Mouse (Mus musculus) G1E-ER4 (cell line): ENCODE measurements around the gene Litaf. TPM values are rescaled to one million over a fixed set of nuclear protein-coding genes. Genes with fewer than 3 reads are reported as not detected.

ENCODE experiments used
- GATA1 ChIP-seq: IDR thresholded peaks from one replicate; pipeline ENCODE4 v1.8.0; 2012; ENCODE audit warnings: low read length, inconsistent platforms
- polyA plus RNA-seq: library from polyadenylated mRNA; stranded (reverse); fragments of >175 nt; gene quantifications from 2 replicates; pipeline ENCODE4 v1.2.3, GENCODE M21; 2012

The Litaf gene
- polyA plus RNA-seq, 1 experiment, result 0.10 TPM

DNA sequence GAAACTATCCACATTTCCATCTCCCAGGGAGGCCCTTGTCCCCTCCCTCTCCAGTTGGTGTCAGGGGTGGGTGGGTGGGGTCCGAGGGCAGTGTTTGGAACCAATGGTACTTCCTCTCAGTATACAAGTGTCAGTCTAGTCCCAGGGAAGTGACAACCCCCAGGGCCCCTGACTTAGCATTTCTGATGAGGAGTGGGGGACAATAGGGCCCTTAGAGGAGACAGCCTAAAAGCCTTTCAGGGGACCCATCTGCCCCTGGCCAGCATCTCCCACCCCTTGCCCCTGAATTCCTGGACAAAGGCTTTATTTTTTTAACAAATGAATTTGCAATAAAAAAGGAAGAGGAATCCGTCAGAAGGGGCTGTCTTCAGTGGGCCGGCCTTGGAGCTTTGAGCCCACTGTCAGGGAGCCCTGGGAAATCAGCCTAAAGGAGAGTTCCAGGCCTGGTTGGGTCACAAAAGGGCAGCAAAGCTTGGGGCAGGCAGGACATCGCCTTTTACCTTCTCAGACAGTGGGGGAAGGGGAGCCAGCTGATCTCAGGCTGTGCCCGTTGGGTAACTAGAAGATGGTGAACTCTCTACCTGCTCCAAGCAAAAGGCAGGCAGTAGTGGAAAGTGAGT, 129.1 kb downstream of the Litaf start:
- TF ChIP-seq GATA1, result no peak

DNA sequence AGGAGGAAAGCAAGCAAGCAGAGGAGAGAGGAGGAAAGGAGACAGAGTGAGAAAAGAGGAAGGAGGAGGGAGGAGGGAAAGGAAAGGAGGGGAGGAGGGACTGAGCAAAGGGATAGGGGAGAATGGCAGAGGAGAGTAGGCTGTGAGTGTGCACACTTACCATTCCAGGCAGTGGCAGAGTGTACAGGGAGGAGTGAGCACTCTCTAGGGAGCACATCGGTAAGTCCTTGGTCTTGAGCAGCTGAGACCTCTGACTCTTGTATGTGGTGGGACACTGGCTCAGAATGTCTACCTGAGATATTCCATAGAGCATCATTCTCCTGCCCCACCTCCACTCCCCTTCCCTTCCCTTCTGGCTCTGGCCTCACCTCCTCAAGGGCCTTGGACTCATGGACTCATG, 131.9 kb downstream of the Litaf start:
- TF ChIP-seq GATA1, result no peak

DNA sequence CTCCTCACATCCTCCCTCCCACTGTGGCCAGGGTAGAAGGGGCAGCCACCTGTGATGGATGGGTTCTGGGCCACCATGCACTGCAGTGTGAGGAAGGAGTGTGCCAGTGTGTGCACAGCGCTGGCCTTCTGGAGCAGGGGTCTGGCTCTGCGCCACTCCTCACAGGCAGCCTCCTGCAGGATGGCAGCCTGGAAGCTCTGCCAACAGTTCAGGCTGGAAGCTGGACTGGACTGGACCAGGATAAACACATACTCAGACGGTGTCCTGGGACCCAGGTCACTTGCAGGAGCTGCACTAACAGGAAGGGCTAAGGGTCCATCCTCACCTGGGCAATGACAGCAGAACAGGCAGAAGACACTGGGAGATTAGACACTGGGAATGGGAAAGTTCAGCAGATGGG, 132.6 kb downstream of the Litaf start:
- TF ChIP-seq GATA1, result no peak

DNA sequence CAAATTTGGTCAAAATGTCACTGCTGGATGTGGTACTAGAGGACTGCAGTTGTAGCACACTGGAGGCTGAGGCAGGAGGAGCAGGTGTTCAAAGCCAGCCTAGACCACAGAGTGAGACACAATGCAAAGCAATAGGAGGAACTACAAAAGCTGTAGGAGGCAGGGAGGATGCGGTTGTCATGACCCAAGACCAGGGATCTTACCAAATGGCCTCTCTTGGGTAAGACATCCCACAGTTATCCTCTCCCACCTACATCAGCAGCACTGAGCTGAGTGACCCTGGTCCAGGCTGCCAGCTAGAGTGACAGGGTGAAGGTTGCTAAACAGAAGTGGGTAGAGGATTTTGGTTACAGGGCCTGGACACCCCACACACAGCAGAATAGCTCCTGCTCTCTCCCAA, 138.9 kb downstream of the Litaf start:
- no peak for TF ChIP-seq GATA1

DNA sequence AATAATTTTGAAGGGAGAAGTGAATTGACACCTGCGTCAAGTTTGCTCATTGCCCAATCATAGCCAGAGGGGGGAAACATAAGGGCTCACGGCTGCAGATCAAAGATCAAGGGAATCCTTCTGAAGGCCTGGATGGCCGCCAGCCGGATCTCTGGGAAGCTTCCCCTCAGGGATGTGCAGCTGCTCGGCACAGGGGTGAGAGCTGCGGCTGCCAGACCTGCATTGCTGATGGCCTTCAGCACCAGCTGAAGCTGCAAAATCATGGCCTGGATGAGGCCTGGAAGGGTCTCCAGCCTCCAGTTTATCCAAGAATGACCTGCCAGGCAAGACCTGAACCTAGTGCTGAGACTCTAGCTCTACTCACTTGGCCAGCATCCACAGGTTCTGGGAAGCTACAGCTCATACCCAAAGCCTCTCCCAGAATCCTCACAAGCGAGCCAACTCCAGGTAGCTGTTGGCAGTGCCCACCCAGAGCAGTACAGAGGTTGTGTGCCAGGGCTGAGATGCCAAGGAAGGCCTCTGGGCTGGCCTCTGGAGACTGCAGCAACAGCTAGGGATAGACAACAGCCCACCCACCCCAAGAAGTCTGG, 140.3 kb downstream of the Litaf start:
- no peak for TF ChIP-seq GATA1

DNA sequence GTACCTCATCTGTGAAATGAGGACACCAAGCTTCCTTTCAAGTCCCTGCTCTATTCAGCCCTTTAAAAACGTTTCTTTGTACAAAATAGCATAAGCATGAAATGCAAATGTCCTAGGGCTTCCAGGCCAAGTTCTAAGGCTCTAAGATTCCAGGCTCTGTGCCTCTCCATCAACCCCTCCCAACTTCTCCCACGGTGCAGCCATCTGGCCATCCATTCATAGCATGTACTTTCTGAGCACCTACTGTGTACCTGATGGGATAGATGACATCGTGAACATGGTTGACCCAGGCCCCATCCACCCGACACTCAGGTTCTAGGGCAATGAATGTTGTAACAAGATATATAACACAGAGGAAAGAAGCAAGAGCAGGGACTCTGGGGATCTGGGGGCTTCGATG, 142.4 kb downstream of the Litaf start:
- no peak for TF ChIP-seq GATA1

DNA sequence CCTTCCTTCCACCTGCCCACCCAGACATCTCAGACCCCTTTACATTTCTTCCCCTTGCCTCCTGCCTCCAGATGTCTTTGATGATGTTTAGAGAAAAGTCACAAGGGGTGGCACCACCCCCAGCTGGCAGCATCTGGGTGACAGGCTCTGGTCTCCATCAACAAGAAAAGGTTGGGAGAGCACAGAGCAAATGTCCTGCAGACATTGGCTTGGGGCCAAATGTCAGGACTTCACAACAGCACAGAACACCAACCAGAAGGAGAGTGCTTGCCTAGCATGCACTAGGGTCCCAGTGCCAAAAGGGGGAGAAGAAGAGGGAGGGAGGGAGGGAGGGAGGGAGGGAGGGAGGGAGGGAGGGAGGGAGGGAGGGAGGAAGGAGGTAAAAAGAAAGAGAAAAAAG, 146.1 kb downstream of the Litaf start:
- no peak for TF ChIP-seq GATA1

DNA sequence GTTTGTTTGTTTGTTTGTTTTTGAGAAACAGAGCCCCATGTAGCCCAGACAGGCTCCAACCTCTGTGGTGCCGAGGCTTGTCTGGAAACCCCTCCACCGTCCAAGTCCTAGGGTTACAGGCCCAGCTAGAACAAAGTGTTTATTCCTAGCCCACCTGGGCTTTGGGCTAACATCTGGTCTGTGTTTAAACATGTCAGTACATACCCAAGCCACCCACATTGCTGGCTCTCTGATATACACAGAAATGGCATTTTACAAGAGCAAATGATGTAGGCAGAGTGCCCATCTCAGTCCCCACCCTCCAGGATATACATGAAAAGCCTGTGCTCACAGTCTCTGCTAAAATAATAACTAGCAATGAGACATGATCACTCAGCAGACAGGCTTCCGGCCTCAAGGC, 149.7 kb downstream of the Litaf start:
- TF ChIP-seq GATA1, result no peak

DNA sequence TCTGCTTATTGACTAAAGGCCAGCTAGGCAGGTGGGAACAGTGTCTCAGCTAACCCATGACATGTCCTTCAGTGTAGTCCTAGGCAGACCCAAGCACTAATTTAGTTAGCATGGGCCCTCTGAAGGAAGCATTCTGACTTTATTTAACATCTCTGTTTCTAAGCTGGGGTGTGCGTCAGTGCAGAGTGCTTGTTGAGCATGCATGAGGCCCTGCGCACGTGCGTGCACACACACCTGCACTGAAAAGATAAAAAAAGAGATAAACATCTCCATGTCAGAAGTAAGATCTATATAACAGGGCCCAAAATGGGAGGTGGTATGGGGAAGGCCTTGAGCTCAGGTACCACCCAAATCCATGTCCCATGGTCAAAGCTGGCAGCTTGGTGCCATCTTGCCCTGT, 150.9 kb downstream of the Litaf start:
- no peak for TF ChIP-seq GATA1

DNA sequence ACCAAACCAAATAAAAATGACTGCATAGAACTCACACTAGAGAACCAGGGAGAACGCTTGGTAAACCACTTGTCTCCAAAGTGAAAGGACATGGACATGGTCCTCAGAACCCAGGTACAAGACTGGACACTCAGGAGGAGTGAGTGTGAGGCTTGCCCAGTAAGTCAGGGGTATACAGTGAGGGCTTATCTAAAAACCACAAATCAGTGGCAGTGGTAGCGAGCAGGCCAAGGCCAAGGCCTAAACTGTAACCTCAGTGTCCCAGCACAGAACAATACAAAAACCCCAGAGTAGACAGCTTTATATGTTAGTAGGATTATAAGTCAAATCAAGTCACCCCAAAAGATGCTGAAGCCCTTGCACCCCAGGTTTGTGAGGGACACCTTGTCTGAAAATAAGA, 154.9 kb downstream of the Litaf start:
- no peak for TF ChIP-seq GATA1

DNA sequence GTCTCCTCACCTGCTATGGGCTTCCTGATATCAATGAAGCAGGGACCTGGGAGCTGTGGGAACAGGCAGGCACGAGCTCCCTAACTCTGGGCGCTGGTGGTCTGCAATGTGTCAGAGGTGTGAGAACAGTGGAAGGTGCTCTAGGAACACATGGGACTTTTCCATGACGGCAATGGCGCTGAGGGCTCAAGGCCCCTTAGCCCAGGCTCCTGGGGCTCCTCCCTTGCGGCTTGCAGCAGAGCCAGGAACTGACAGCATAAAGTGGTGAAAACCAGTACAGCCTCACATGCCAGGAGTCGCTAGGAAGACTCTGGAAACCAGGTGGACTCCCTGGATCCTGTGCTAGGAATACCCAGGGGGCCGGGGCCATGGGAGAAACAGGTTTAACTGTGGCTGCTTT, 155.4 kb downstream of the Litaf start:
- TF ChIP-seq GATA1, result no peak

Other genes with a start within 250 kb of the Litaf start
- 5.8 and 7.3 TPM in 2 replicates for gene Rmi2, start 231.1 kb downstream of the Litaf start, polyA plus RNA-seq
- gene Snn, start 5.2 kb downstream of the Litaf start, polyA plus RNA-seq, result 0.10 and 0.18 TPM in 2 replicates
- gene Txndc11, start 68.5 kb upstream of the Litaf start, polyA plus RNA-seq, result 18.9 and 23.1 TPM in 2 replicates
- gene Zc3h7a, start 110.2 kb upstream of the Litaf start, polyA plus RNA-seq, result 6.7 and 7.7 TPM in 2 replicates
- 13.3 and 33.3 TPM in 2 replicates for gene Rsl1d1, start 137.2 kb upstream of the Litaf start, polyA plus RNA-seq
- gene Gspt1, start 188.2 kb upstream of the Litaf start, polyA plus RNA-seq, result 259 and 311 TPM in 2 replicates
- not detected in 2 replicates for gene Tnfrsf17, start 247.7 kb upstream of the Litaf start, polyA plus RNA-seq